Mouse (Mus musculus) myocyte (in vitro differentiated cells): Measurements from ENCODE around the gene 2300002M23Rik.

Source experiments
- POLR2A ChIP-seq: IDR thresholded peaks from one replicate; pipeline ENCODE4 v1.6.1; 2011; ENCODE audit warnings: low read depth, mild to moderate bottlenecking, control low read depth, moderate library complexity; ENCODE audit not compliant: insufficient read length
- USF1 ChIP-seq: IDR thresholded peaks from one replicate; pipeline ENCODE4 v1.6.1; 2011; ENCODE audit warnings: low read depth, mild to moderate bottlenecking, control low read depth, moderate library complexity

DNA sequence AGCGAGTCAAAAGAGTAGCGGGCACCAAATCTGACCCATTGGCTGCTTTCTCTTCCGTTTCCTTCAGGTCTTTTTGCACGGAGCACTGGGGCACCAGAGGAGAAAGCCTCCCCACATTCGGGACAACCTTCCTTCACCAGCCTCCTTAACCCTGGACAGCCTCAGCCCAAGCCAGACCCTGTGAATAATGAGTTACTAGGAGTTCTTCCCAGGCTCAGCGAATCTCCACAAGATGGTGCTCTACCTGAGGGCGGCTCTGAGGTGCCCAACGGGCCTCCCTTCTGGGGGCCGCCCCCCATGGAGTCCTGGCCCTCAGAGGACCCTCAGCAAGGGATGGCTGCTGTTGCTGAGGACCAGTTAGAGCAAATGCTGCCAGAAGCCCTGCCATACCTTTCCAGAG, 517 bp downstream of the 2300002M23Rik start:
- TF ChIP-seq POLR2A (no peak), USF1 (no peak)
